Mouse (Mus musculus) adrenal gland, postnatal 4 days (tissue): ENCODE results near the gene Alad. TPM values are rescaled to one million over a fixed set of nuclear protein-coding genes. Genes with fewer than 3 reads are reported as not detected.
"Not testable (repeated sequence)": the region's sequence is repeated elsewhere in the genome, so short reads cannot be mapped to it uniquely, and the experiment has no call there.

Experiments used
- DNase-seq, 2 experiments: peaks; one replicate each; pipeline ENCODE4 v3.0.0; 2021 to 2022; ENCODE audit warnings: low spot score in 2 of 2, mixed read lengths in 2 of 2
- total RNA-seq, 2 experiments: library from RNA; stranded (reverse); gene quantifications; 2 replicates each; pipeline ENCODE4 v1.2.3; 2021

The Alad gene
- total RNA-seq, 2 experiments from 2014 or later: 108 to 110 TPM

- no peak for DNase-seq
Observed at GRCm38 (mm10) chr4:62487914-62488313, 31.8 kb downstream of the Alad start.

- no peak for DNase-seq
Observed at GRCm38 (mm10) chr4:62487172-62487571, 32.5 kb downstream of the Alad start.

- no peak for DNase-seq
Observed at GRCm38 (mm10) chr4:62486162-62486696, 33.5 kb downstream of the Alad start.

- DNase-seq: no peak
Observed at GRCm38 (mm10) chr4:62485450-62486161, 34.1 kb downstream of the Alad start.

GRCm38 (mm10) chr4:62484928-62485327 is 34.8 kb downstream of the Alad start:
- no peak for DNase-seq

GRCm38 (mm10) chr4:62480709-62481605 is 38.8 kb downstream of the Alad start:
- no peak for DNase-seq

- DNase-seq: no peak
Observed at GRCm38 (mm10) chr4:62479937-62480708, 39.6 kb downstream of the Alad start, which contains the start of gene Bspry. Gene Bspry (plus strand): TSS chr4:62480053.

GRCm38 (mm10) chr4:62479593-62479936 is 40.2 kb downstream of the Alad start:
- DNase-seq: not testable (repeated sequence)

GRCm38 (mm10) chr4:62477542-62478244 is 42.0 kb downstream of the Alad start:
- no peak for DNase-seq

GRCm38 (mm10) chr4:62475793-62476192 is 43.9 kb downstream of the Alad start:
- DNase-seq: no peak

GRCm38 (mm10) chr4:62475131-62475530 is 44.6 kb downstream of the Alad start:
- no peak for DNase-seq

GRCm38 (mm10) chr4:62472071-62472470 is 47.6 kb downstream of the Alad start:
- DNase-seq: no peak

GRCm38 (mm10) chr4:62470598-62471051 is 49.1 kb downstream of the Alad start, which contains the start of gene Wdr31:
Gene Wdr31 (minus strand): TSS chr4:62470896.
- DNase-seq: peak; percentile 51 to 71

GRCm38 (mm10) chr4:62468158-62468557 is 51.6 kb downstream of the Alad start:
- no peak for DNase-seq

- DNase-seq: no peak
Observed at GRCm38 (mm10) chr4:62463124-62463523, 56.6 kb downstream of the Alad start.

GRCm38 (mm10) chr4:62460348-62460747 is 59.4 kb downstream of the Alad start:
- no peak for DNase-seq
